In the genomic region with DNA sequence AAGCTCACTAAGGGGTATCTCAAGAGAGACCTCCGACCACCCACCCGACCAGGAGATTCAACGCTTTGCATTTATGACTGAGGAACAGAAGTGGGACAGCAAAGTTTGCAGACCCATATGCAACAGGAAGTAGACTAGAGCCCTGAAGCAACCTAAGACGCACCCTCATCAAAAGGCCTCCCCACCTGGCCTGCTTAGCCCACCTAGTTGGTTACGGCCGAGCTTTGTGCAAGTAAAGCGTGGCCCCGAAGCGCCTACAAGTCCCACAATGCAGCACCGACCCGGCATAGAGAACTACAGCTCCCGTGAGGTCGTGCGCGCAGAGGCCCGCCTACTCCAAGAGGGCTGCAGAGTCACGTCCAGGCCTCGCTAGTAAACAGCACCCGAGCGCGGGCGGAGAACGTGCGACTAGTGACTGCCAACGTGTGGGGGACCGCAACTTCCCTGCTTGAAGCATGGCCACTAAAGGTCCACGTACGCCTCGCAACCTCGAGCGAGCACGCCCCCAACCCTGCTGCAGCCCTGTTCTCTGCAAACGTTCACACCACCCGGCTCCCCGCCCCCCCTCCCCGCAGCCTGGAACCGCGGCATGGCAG, we compare ENCODE assay signal across 8 mouse cellular contexts. TPM values are rescaled to one million over a fixed set of nuclear protein-coding genes. Genes with fewer than 3 reads are reported as not detected.
DNase-seq lines count a peak whose midpoint lies in the region; ATAC-seq and TF ChIP-seq lines count a peak whose summit lies in the region.

No protein-coding gene starts in this region.

- under 1% methylated on average over 38 of the region's 38 CpGs for WGBS in lung, embryonic 15.5 days
- under 1% methylated on average over 38 of the region's 38 CpGs for WGBS in olfactory bulb, adult 2 months

- peak; percentile 90 for DNase-seq in MN1 (ENCODE audit: low spot score)
- peak; percentile 87 for DNase-seq in cerebellum, adult 8-10 months
- peak; percentile 92 for DNase-seq in forelimb bud, embryonic 11.5 days (ENCODE audit: low read depth, low spot score)
- peak; percentile 85 for DNase-seq in layer of hippocampus, adult 9-10 months (ENCODE audit: low spot score)
- DNase-seq in thymus, adult 18-20 months, result peak; percentile 88 to 90

- peaks cover 30% of the 10 kb centered on the region for H3K4me1 ChIP-seq in lung, embryonic 15.5 days
- H3K4me1 ChIP-seq in olfactory bulb, adult 2 months (ENCODE audit: control insufficient read depth, insufficient read depth, low read length), result peaks cover 16% of the 10 kb centered on the region

- no peaks in the 10 kb centered on the region for H3K27me3 ChIP-seq in lung, embryonic 15.5 days

- peak; percentile 81 to 82 for ATAC-seq in hematopoietic stem cell, adult 5-6 weeks (replicated peaks in 1 of 2; ENCODE audit: insufficient read depth in 1 of 2, low FRiP score in 2 of 2, low TSS enrichment in 1 of 2, low read depth in 1 of 2, poor library complexity in 2 of 2, severe bottlenecking in 2 of 2)
- peak; percentile 90 for ATAC-seq in lung, embryonic 15.5 days (ENCODE audit: borderline replicate concordance, extremely low read depth, low FRiP score, low TSS enrichment)

- peak; percentile 52 for TF ChIP-seq POLR2A in olfactory bulb, adult 2 months (IDR thresholded peaks at IDR 0.05; ENCODE audit: insufficient read depth, low read depth, low read length)

- no peaks in the 10 kb centered on the region for H3K36me3 ChIP-seq in lung, embryonic 15.5 days

- peak overlapping the region; percentile 86 for H3K4me3 ChIP-seq in lung, embryonic 15.5 days
- H3K4me3 ChIP-seq in olfactory bulb, adult 2 months (ENCODE audit: insufficient read depth, low read depth, low read length), result peak overlapping the region; percentile 63

- peak overlapping the region; percentile 83 for H3K9ac ChIP-seq in lung, embryonic 15.5 days

- H3K27ac ChIP-seq in lung, embryonic 15.5 days, result peak overlapping the region; percentile 93
- peak overlapping the region; percentile 60; the same call in 1 of the 2 replicates for H3K27ac ChIP-seq in olfactory bulb, adult 2 months (ENCODE audit: insufficient read depth, low read depth, low read length)

- no peaks in the 10 kb centered on the region for H3K9me3 ChIP-seq in lung, embryonic 15.5 days

- H3K4me2 ChIP-seq in lung, embryonic 15.5 days, result peak overlapping the region; percentile 88

- TF ChIP-seq CTCF in olfactory bulb, adult 2 months (IDR thresholded peaks at IDR 0.05; ENCODE audit: insufficient read depth, low read depth, low read length), result no peak

RNA-seq across cellular contexts. Expression of a gene that starts 1.2 kb away (rescaled TPM):
- 49.7 and 59.2 TPM in 2 replicates for total RNA-seq in hematopoietic stem cell, adult 5-6 weeks (2017)
- polyA plus RNA-seq in lung, embryonic 15.5 days (2015; fragmentation: Nextera tagmentation; extraction: Ambion mirVana), result 18.4 and 19.6 TPM in 2 replicates
- polyA plus RNA-seq in olfactory bulb, adult 2 months (2012; ENCODE audit: insufficient read depth, insufficient read length, low replicate concordance, missing spikeins), result not detected in 2 replicates

RNA-seq across cellular contexts. Expression of a gene that starts 16.9 kb away (rescaled TPM):
- total RNA-seq in hematopoietic stem cell, adult 5-6 weeks (2017), result 21.6 and 34.5 TPM in 2 replicates
- 19.5 and 22.1 TPM in 2 replicates for polyA plus RNA-seq in lung, embryonic 15.5 days (2015; fragmentation: Nextera tagmentation; extraction: Ambion mirVana)
- not detected in 2 replicates for polyA plus RNA-seq in olfactory bulb, adult 2 months (2012; ENCODE audit: insufficient read depth, insufficient read length, low replicate concordance, missing spikeins)

RNA-seq across cellular contexts. Expression of a gene that starts 36.0 kb away (rescaled TPM):
- total RNA-seq in hematopoietic stem cell, adult 5-6 weeks (2017), result 1.7 and 4.3 TPM in 2 replicates
- polyA plus RNA-seq in lung, embryonic 15.5 days (2015; fragmentation: Nextera tagmentation; extraction: Ambion mirVana), result 18.5 and 24.0 TPM in 2 replicates
- not detected in 2 replicates for polyA plus RNA-seq in olfactory bulb, adult 2 months (2012; ENCODE audit: insufficient read depth, insufficient read length, low replicate concordance, missing spikeins)

Comparison
In these comparisons a context has a peak if more than half of its experiments do, and no peak if none do; other contexts are left out.
1. Peak in every context shown above with its lines: DNase-seq, ATAC-seq, H3K4me3 ChIP-seq and H3K27ac ChIP-seq.
2. RNA of a gene that starts 36.0 kb away (polyA plus RNA-seq): 18.5 to 24.0 TPM in lung, embryonic 15.5 days; not detected in olfactory bulb, adult 2 months; every median in the first group is over 10 times any median in the second.